Mouse (Mus musculus) neural tube, embryonic 14.5 days (tissue): Measurements from ENCODE around the gene Ets2. TPM values are rescaled to one million over a fixed set of nuclear protein-coding genes. Genes with fewer than 3 reads are reported as not detected.

Source experiments
- ATAC-seq: fragments of 200-750 bp; cut with Nextera tagmentation; 2 replicates; pipeline ENCODE4 v1.8.0; 2017; ENCODE audit warnings: low read depth, mild to moderate bottlenecking, moderate TSS enrichment, moderate library complexity
- H3K27ac ChIP-seq: fragments of 300-500 bp; sonication (generic); 2 replicates; pipeline ENCODE4 v1.5.1; 2014; ENCODE audit warnings: low read depth, mild to moderate bottlenecking, control low read depth, low read length, moderate library complexity, mixed read lengths
- H3K27me3 ChIP-seq: fragments of 300-500 bp; sonication (generic); 2 replicates; pipeline ENCODE4 v1.6.1; 2014; ENCODE audit warnings: low read length; ENCODE audit not compliant: control insufficient read depth, insufficient read depth
- H3K36me3 ChIP-seq: fragments of 300-500 bp; sonication (generic); 2 replicates; pipeline ENCODE4 v1.6.1; 2014; ENCODE audit warnings: low read length, mixed read lengths; ENCODE audit not compliant: control insufficient read depth, insufficient read depth
- H3K4me1 ChIP-seq: fragments of 300-500 bp; sonication (generic); 2 replicates; pipeline ENCODE4 v1.6.1; 2014; ENCODE audit warnings: low read length; ENCODE audit not compliant: control insufficient read depth, insufficient read depth
- H3K4me2 ChIP-seq: fragments of 300-500 bp; sonication (generic); 2 replicates; pipeline ENCODE4 v1.6.1; 2014; ENCODE audit warnings: mild to moderate bottlenecking, low read depth, low read length, control low read depth
- H3K4me3 ChIP-seq: fragments of 300-500 bp; sonication (generic); 2 replicates; pipeline ENCODE4 v1.5.1; 2014; ENCODE audit warnings: low read depth, low read length, control low read depth, mixed read lengths
- H3K9ac ChIP-seq: fragments of 300-500 bp; sonication (generic); replicated peaks from 2 replicates; pipeline ENCODE4 v1.6.1; 2014; ENCODE audit warnings: low read depth, mild to moderate bottlenecking, control low read depth, low read length, mixed read lengths
- H3K9me3 ChIP-seq: fragments of 300-500 bp; sonication (generic); 2 replicates; pipeline ENCODE4 v1.6.1; 2016; ENCODE audit warnings: low read length; ENCODE audit not compliant: control insufficient read depth
- WGBS: fragments of 180-500 bp; shearing (Covaris S2); extraction: QIAGEN DNeasy Blood & Tissue Kit; methylation state at CpG from one replicate; pipeline ENCODE4 v1.1.7; 2014; 5-methylcytosine and 5-hydroxymethylcytosine counted together
- polyA plus RNA-seq: library from polyadenylated mRNA; unstranded; fragments of >200 nt; fragmentation: Nextera tagmentation; extraction: Ambion mirVana; gene quantifications from 2 replicates; pipeline ENCODE4 v1.2.1, GENCODE M21; 2014

The Ets2 gene
- polyA plus RNA-seq, 1 experiment from 2014 or later, result 21.4 TPM

- Histone ChIP-seq H3K4me2 (no peak overlapping the region), H3K4me1 (no peaks in the 10 kb centered on the region), H3K4me3 (no peak overlapping the region), H3K36me3 (no peaks in the 10 kb centered on the region), H3K9ac (no peak overlapping the region), H3K9me3 (no peaks in the 10 kb centered on the region), H3K27me3 (no peaks in the 10 kb centered on the region), H3K27ac (no peak overlapping the region)
- 95% methylated on average over 10 of the region's 10 CpGs for WGBS
- no peak for ATAC-seq
These were observed 35.6 kb upstream of the Ets2 start for GRCm38 (mm10) chr16:95666288-95666687.

- Histone ChIP-seq H3K36me3 (no peaks in the 10 kb centered on the region), H3K27me3 (no peaks in the 10 kb centered on the region), H3K4me3 (no peak overlapping the region), H3K9me3 (no peaks in the 10 kb centered on the region), H3K9ac (no peak overlapping the region), H3K4me1 (no peaks in the 10 kb centered on the region), H3K4me2 (no peak overlapping the region), H3K27ac (no peak overlapping the region)
- no peak for ATAC-seq
- WGBS, result 79% methylated on average over 11 of the region's 11 CpGs
These were observed 34.3 kb upstream of the Ets2 start for GRCm38 (mm10) chr16:95667395-95668150.

DNA sequence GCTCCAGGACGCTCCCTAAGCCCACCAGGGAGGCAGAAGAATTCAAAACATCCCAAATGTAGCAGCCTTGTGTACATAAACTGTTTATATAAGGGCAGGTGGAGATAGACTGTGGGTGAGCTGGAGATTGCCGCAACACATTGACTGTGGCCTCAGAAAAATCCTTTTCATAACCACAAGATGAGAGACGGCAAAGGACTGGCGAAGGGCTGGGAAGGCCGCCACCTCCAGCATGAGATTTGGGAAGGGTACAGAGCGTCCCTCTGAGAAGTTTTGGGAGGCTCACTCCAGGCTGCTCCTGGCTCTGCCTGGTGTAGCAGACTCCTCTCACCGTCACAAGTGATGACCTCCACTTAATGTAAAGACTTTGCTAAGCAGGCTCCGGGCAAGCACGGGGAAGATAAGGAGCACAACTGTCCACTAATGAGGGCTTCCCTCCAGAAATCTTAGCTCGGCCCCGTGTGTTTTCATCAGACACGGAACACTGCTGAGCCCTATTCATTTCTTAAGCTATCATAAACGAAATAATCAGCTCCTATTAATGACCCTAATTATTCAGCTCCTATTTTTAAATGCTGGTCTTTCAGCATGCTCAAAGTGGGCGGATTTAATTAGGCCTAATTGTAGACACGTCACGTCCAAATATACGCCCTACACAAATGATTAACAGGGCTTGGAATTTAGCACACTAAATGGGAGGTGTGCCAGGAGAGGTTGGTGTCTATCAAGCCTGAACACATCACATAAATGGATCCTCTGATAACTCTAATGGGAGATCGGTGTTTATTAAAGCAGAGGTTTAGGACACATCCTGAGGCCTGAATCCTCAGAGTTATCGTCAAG, 33.5 kb upstream of the Ets2 start:
- Histone ChIP-seq H3K27me3 (no peaks in the 10 kb centered on the region), H3K9me3 (no peaks in the 10 kb centered on the region), H3K4me1 (no peaks in the 10 kb centered on the region), H3K27ac (no peak overlapping the region), H3K4me2 (no peak overlapping the region), H3K4me3 (no peak overlapping the region), H3K9ac (no peak overlapping the region), H3K36me3 (no peaks in the 10 kb centered on the region)
- WGBS, result 55% methylated on average over 19 of the region's 19 CpGs
- no peak for ATAC-seq

DNA sequence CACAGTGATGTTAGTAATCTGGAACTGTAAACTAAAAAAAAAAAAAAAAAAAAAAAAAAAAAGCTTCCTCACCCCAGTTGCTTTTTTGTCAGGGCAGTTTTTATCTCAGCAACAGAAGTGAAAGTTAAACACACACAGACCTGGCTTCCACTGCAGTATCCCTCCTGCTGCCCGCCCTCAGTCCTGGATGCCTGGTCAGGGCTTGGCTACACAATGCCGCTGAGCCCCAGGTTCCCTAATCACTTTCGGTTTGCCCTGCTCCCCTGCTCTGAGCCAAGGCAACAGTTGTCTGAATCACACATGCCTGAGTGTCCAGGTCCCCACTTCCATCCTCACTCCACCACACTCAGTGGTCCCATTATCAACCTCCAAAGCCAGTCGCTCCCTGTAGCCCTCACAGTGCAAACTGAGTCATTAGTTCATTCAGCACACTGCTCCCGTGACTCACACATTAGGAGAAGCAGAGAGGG, 27.4 kb upstream of the Ets2 start:
- Histone ChIP-seq H3K9me3 (no peaks in the 10 kb centered on the region), H3K9ac (no peak overlapping the region), H3K27ac (no peak overlapping the region), H3K27me3 (no peaks in the 10 kb centered on the region), H3K4me2 (no peak overlapping the region), H3K4me3 (no peak overlapping the region), H3K36me3 (no peaks in the 10 kb centered on the region), H3K4me1 (no peaks in the 10 kb centered on the region)
- WGBS, result 57% methylated on average over 5 of the region's 5 CpGs
- no peak for ATAC-seq

- no peak overlapping the region for H3K4me2 ChIP-seq
- H3K9ac ChIP-seq, result no peak overlapping the region
- no peaks in the 10 kb centered on the region for H3K27me3 ChIP-seq
- WGBS, result 71% methylated on average over 11 of the region's 11 CpGs
- no peak overlapping the region for H3K4me3 ChIP-seq
- no peak for ATAC-seq
- no peaks in the 10 kb centered on the region for H3K9me3 ChIP-seq
- H3K27ac ChIP-seq, result no peak overlapping the region
- H3K36me3 ChIP-seq, result no peaks in the 10 kb centered on the region
- no peaks in the 10 kb centered on the region for H3K4me1 ChIP-seq
These were observed 26.7 kb upstream of the Ets2 start for GRCm38 (mm10) chr16:95675212-95675611.

DNA sequence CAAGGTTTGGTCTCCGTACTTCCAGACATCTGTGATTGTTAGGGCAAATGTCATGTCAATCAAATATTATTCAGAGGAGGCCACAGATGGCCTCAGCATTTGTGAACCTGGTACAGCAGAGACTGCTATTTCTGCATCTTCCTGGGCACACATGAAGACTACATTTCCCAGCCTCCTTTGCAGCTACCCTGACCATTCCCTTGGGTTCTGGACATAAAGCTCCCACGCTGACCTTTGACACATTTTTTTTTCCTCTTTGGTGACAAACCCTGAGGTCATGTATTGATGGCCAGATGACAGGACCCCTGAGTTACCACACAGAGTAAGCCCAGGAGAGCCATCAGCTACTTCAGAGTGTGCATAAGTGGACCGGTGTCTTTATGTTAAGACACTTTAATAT, 25.2 kb upstream of the Ets2 start:
- H3K36me3 ChIP-seq, result no peaks in the 10 kb centered on the region
- ATAC-seq, result no peak
- no peak overlapping the region for H3K4me3 ChIP-seq
- no peak overlapping the region for H3K27ac ChIP-seq
- no peaks in the 10 kb centered on the region for H3K9me3 ChIP-seq
- H3K4me2 ChIP-seq, result no peak overlapping the region
- WGBS, result 79% methylated on average over 3 of the region's 3 CpGs
- H3K9ac ChIP-seq, result no peak overlapping the region
- no peaks in the 10 kb centered on the region for H3K27me3 ChIP-seq
- H3K4me1 ChIP-seq, result no peaks in the 10 kb centered on the region

DNA sequence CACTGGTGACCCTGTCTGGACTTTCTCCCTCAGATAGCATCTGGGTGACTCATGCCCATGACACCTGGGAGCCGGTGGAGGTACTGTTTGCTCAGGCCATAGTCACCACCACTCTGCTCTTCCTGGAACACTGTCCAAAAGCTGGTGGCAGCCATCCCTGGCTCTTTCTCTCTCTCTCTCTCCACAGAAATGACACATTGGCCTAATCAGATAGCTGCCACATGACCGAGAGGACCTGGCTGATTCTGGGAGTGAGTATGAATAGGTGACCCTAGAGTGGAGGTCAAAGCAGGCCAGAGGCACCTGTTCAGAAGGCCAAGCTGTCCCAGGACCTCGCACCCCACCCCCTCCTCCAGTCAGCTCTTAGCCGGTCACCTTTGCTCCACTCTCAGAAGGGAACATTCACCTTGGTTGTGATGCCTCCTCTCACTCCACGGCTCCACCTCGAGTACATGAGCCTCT, 19.4 kb upstream of the Ets2 start:
- Histone ChIP-seq H3K27ac (no peak overlapping the region), H3K36me3 (no peaks in the 10 kb centered on the region), H3K9ac (no peak overlapping the region), H3K4me2 (no peak overlapping the region), H3K27me3 (no peaks in the 10 kb centered on the region), H3K9me3 (no peaks in the 10 kb centered on the region), H3K4me1 (0 out of 2 replicates have a peak, but pooled peaks cover 2% of the 10 kb centered on the region), H3K4me3 (no peak overlapping the region)
- 92% methylated on average over 6 of the region's 6 CpGs for WGBS
- ATAC-seq, result no peak

DNA sequence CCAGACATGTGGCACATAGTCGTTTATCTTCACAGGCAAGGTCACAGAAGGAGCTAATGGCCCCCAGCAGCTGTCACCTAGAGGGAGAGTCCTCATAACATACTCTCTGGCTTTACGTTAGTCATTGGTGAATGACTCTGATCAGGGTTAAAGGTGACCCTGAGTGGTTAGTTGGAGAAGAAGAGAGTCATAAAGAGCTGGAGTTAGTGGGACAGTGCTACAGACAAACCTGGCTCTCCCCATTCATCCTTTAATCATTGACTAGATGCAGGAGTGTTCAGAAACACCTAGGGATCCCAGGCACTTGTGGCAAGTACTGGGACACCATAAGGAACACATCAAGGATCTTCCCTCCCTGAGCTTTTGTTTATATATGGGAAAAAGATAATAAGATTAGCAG, 16.1 kb upstream of the Ets2 start:
- H3K4me2 ChIP-seq, result no peak overlapping the region
- 0 out of 2 replicates have a peak, but pooled peaks cover 2% of the 10 kb centered on the region for H3K4me1 ChIP-seq
- no peaks in the 10 kb centered on the region for H3K27me3 ChIP-seq
- no peak overlapping the region for H3K27ac ChIP-seq
- ATAC-seq, result no peak
- H3K36me3 ChIP-seq, result no peaks in the 10 kb centered on the region
- H3K4me3 ChIP-seq, result no peak overlapping the region
- WGBS, result 46% methylated on average over 2 of the region's 2 CpGs
- no peaks in the 10 kb centered on the region for H3K9me3 ChIP-seq
- no peak overlapping the region for H3K9ac ChIP-seq

DNA sequence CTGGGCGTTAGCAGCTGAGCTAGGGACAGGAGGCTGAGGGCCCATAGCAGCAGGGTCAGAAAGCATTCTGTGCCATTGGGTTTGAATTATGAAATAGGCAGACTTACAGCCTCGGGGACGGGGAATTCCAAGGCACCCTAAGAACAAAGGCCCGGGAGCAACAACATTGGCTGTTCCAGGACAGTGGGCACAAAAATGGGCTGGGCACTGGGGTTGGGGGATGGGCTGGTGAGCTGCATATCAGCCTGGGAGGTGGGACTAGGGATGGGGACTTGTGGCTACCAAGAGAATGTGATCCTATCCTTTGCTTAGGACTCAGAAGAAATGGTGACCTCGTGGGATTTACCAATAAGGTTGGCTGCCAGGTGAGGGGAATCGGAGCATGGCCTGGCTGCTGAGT, 15.6 kb upstream of the Ets2 start:
- Histone ChIP-seq H3K27me3 (no peaks in the 10 kb centered on the region), H3K9me3 (no peaks in the 10 kb centered on the region), H3K27ac (no peak overlapping the region), H3K4me1 (0 out of 2 replicates have a peak, but pooled peaks cover 2% of the 10 kb centered on the region), H3K36me3 (no peaks in the 10 kb centered on the region), H3K9ac (no peak overlapping the region), H3K4me3 (no peak overlapping the region), H3K4me2 (no peak overlapping the region)
- WGBS, result 72% methylated on average over 6 of the region's 6 CpGs
- no peak for ATAC-seq
